Mouse (Mus musculus) CD4-positive naive resting alpha-beta T cell, adult 57 days (primary cell): ENCODE results near the gene Parva. TPM values are rescaled to one million over a fixed set of nuclear protein-coding genes. Genes with fewer than 3 reads are reported as not detected.

Source experiments
- total RNA-seq: library from RNA; stranded (reverse); gene quantifications from one replicate; pipeline ENCODE4 v1.2.4, GENCODE M21; 2023

Gene Parva
- total RNA-seq: 0.68 TPM

GRCm38 (mm10) chr7:112427357-112428157 lies at the start of gene Parva:
Gene Parva, plus strand, starts transcription at chr7:112427505.

Other genes with a start within 250 kb of the Parva start
- gene Mical2, start 201.6 kb upstream of the Parva start, total RNA-seq: 2.0 TPM